Mouse (Mus musculus) ES-E14 (cell line): ENCODE measurements around the gene 4930519G04Rik. TPM values are rescaled to one million over a fixed set of nuclear protein-coding genes. Genes with fewer than 3 reads are reported as not detected.

Source experiments
- DNase-seq: peaks from one replicate; pipeline ENCODE4 v3.0.0-alpha.2; 2013; ENCODE audit warnings: low read depth, low spot score
- H3K27ac ChIP-seq: 2 replicates; pipeline ENCODE4 v1.5.1; 2012; ENCODE audit warnings: low read depth, mild to moderate bottlenecking, low read length, moderate library complexity, mixed read lengths; ENCODE audit not compliant: poor library complexity, insufficient read depth, severe bottlenecking
- H3K36me3 ChIP-seq: 2 replicates; pipeline ENCODE4 v1.6.1; 2012; ENCODE audit warnings: mild to moderate bottlenecking, low read length, moderate library complexity, mixed read lengths; ENCODE audit not compliant: control insufficient read depth, poor library complexity, insufficient read depth, severe bottlenecking
- H3K4me1 ChIP-seq, 2 experiments: fragments of 150-350 bp in 1 of 2; sonication (generic) in 1 of 2; 2 replicates each; pipeline ENCODE4 v1.6.1; 2012; ENCODE audit warnings: low read length in 2 of 2, mild to moderate bottlenecking in 1 of 2, mixed read lengths in 1 of 2; ENCODE audit not compliant: control insufficient read depth in 2 of 2, insufficient read depth in 2 of 2, poor library complexity in 1 of 2
- H3K4me3 ChIP-seq, 2 experiments: fragments of 150-350 bp in 1 of 2; sonication (generic) in 1 of 2; 2 replicates each; pipeline ENCODE4 v1.5.1; 2012; ENCODE audit warnings: low read length in 2 of 2, low read depth in 1 of 2, mild to moderate bottlenecking in 1 of 2, mixed read lengths in 1 of 2; ENCODE audit not compliant: insufficient read depth in 1 of 2, poor library complexity in 1 of 2, severe bottlenecking in 1 of 2
- H3K9ac ChIP-seq: 2 replicates; pipeline ENCODE4 v1.6.1; 2012; ENCODE audit warnings: low read depth, mild to moderate bottlenecking, low read length, mixed read lengths; ENCODE audit not compliant: poor library complexity, insufficient read depth, severe bottlenecking
- H3K9me3 ChIP-seq: fragments of 150-350 bp; sonication (generic); 2 replicates; pipeline ENCODE4 v1.6.1; 2012; ENCODE audit warnings: low read depth, mild to moderate bottlenecking, low read length; ENCODE audit not compliant: control insufficient read depth, insufficient read depth
- CHD2 ChIP-seq: IDR thresholded peaks from 2 replicates; pipeline ENCODE4 v1.6.1; 2014; ENCODE audit warnings: mild to moderate bottlenecking, low read depth, low read length, inconsistent platforms
- HCFC1 ChIP-seq: IDR thresholded peaks from 2 replicates; pipeline ENCODE4 v1.6.1; 2012; ENCODE audit warnings: low read length, inconsistent platforms, borderline replicate concordance; ENCODE audit not compliant: insufficient read depth
- MAFK ChIP-seq: IDR thresholded peaks from 2 replicates; pipeline ENCODE4 v1.6.1; 2014; ENCODE audit warnings: mild to moderate bottlenecking, low read depth, low read length, inconsistent platforms; ENCODE audit not compliant: insufficient read depth
- ZC3H11A ChIP-seq: IDR thresholded peaks from 2 replicates; pipeline ENCODE4 v1.6.1; 2012; ENCODE audit warnings: low read depth, mild to moderate bottlenecking, inconsistent platforms, low read length, borderline replicate concordance
- ZNF384 ChIP-seq: IDR thresholded peaks from 2 replicates; pipeline ENCODE4 v1.6.1; 2012; ENCODE audit warnings: low read depth, low read length, inconsistent platforms
- in situ Hi-C, 2 experiments: fragments of 600-800 bp; cut with MboI; formaldehyde crosslinking; loops; one replicate each; pipeline ENCODE4 v1.15.1; 2025; ENCODE audit warnings: low sequenced_read_pairs in 2 of 2, inconsistent platforms in 1 of 2; ENCODE audit not compliant: unreplicated experiment in 2 of 2
- total RNA-seq: library from RNA; depleted of rRNA; stranded (reverse); fragments of 300-350 nt; gene quantifications from 2 replicates; pipeline ENCODE4 v1.2.3, GENCODE M21; 2012

The 4930519G04Rik gene
- total RNA-seq, 1 experiment = not detected

DNA sequence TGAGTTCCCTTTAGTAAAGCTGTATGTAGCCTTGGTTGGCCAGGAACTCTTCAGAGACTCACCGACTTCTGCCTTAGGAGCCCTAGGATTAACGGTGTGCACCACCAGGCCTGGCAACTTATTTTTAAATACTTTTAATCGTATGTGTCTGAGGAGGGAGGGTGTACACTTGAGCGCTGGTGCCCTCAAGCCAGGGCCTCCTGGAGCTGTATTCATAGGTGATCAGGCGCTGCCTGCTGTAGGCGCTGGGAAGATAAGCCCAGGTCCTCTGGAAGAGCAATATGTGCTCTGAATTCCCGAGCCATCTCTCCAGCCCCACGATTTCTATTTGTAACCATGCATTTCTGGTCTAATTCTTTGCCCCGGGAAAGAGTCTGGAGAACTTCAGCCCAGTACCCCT is 46.4 kb upstream of the 4930519G04Rik start:
- peaks cover 36% of the 10 kb centered on the region for H3K36me3 ChIP-seq
- H3K9ac ChIP-seq = no peak overlapping the region
- peaks cover 2 to 26% of the 10 kb centered on the region in 2 experiments; a peak in 3 of 4 replicates for H3K4me1 ChIP-seq
- TF ChIP-seq HCFC1 (no peak), MAFK (no peak), ZNF384 (no peak), ZC3H11A (no peak), CHD2 (no peak)
- in situ Hi-C loops = no loop called here
- H3K9me3 ChIP-seq = no peaks in the 10 kb centered on the region
- no peak overlapping the region for H3K27ac ChIP-seq
- no peak overlapping the region for H3K4me3 ChIP-seq
- no peak for DNase-seq

DNA sequence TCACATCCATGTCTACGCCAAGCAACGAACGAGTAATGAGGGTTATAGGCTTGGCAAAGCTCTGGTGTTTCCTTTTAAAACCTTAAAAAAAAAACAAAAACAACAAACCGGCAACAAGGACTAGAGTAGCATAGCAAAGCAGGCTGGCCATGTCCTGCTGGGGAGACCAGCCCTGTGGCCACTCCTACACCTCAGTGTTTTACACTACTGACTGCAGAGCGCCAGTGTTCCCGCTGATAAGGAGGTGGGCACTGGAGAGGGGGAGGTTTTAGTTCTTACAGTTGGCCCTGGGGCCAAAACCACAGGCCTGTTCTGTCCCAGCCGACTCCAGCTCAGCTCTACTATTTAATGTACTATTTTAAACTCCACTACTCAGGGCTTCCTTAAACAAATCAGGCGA is 46.0 kb upstream of the 4930519G04Rik start:
- H3K36me3 ChIP-seq = peaks cover 34% of the 10 kb centered on the region
- in situ Hi-C loops = no loop called here
- H3K4me3 ChIP-seq = no peak overlapping the region
- no peak for DNase-seq
- H3K4me1 ChIP-seq = peaks cover 2 to 23% of the 10 kb centered on the region in 2 experiments; a peak in 2 of 4 replicates
- no peak overlapping the region for H3K27ac ChIP-seq
- no peaks in the 10 kb centered on the region for H3K9me3 ChIP-seq
- no peak for TF ChIP-seq MAFK
- TF ChIP-seq ZC3H11A = no peak
- TF ChIP-seq ZNF384 = no peak
- no peak overlapping the region for H3K9ac ChIP-seq

DNA sequence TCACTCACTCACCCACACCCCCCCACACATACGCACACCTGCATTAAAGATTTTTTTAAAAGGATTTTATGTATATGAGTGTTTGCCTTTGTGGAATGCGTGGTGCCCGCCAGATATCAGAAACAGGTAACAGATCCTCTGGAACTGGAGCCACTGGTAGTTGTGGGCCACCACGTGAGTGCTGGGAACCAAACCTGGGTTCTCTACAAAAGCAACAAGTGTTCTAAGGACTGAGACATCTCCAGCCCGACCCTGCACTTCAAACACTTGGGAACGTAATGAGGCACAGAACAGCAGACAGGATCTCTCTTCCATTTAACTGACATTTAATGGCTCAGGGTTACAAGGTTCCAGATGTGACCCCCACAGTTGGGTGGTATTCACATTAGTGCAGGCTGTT is 45.6 kb upstream of the 4930519G04Rik start:
- in situ Hi-C loops = no loop called here
- H3K27ac ChIP-seq = no peak overlapping the region
- peaks cover 33% of the 10 kb centered on the region for H3K36me3 ChIP-seq
- DNase-seq = no peak
- H3K9ac ChIP-seq = no peak overlapping the region
- no peak overlapping the region for H3K4me3 ChIP-seq
- peaks cover 2 to 22% of the 10 kb centered on the region in 2 experiments; a peak in 1 of 4 replicates for H3K4me1 ChIP-seq
- H3K9me3 ChIP-seq = no peaks in the 10 kb centered on the region
- no peak for TF ChIP-seq HCFC1
- TF ChIP-seq ZC3H11A = no peak
- TF ChIP-seq CHD2 = no peak
- no peak for TF ChIP-seq ZNF384
- no peak for TF ChIP-seq MAFK

DNA sequence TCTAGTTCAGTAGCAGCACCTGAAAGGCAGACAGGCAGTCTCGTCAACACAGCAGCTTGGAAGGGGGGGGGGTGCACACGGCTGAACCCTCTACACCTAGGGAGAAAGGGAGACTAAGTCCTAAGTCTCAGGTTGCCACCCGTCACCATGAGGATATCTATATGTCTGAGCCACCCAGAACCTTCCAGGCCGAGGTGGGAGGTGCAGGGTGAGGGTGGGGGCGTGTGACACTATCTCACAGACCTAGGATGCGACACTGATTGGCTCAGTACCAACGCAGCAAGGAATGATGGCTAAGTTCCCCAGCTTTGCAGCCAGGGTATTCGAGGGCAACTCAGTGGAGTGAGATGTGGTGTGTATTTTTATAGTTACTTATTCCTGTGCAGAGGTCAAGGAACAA is 45.1 kb upstream of the 4930519G04Rik start:
- in situ Hi-C loops = no loop called here
- Histone ChIP-seq H3K9ac (no peak overlapping the region), H3K36me3 (peaks cover 31% of the 10 kb centered on the region), H3K9me3 (no peaks in the 10 kb centered on the region), H3K4me3 (no peak overlapping the region), H3K4me1 (peaks cover 2 to 22% of the 10 kb centered on the region in 2 experiments; a peak in 1 of 4 replicates), H3K27ac (no peak overlapping the region)
- TF ChIP-seq ZNF384 (no peak), HCFC1 (no peak), CHD2 (no peak), ZC3H11A (no peak), MAFK (no peak)
- no peak for DNase-seq

DNA sequence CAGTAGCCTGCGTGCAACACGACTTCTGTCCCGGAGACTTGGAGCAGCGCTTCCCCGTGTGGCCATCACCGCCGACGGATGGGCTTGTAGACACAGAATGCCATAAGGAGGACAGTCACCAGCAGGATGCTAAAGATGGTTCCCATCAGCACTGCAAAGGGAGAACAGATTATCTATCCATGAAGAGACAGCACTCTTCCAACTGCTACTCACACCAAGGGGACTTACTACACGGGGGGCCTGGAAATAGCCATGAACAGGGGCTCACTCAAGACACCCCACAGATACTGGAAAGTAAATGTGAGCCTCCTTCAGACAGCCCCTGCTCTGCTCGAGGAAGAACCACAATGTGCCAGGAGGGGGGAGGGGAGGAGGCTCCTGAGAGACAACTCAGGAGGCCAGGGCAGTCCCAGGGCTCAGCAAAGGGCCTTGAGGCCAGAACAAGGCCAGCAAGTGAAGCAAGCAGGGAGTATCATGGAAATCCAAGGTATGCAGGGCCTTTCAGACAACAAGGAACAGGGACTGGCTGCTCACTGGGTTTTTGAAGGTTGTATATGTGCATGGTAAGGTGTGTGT is 44.2 kb upstream of the 4930519G04Rik start:
- in situ Hi-C loops = no loop called here
- DNase-seq = no peak
- Histone ChIP-seq H3K4me1 (peaks cover 2 to 22% of the 10 kb centered on the region in 2 experiments; a peak in 1 of 4 replicates), H3K27ac (no peak overlapping the region), H3K9me3 (no peaks in the 10 kb centered on the region), H3K36me3 (peaks cover 22% of the 10 kb centered on the region), H3K9ac (no peak overlapping the region), H3K4me3 (no peak overlapping the region)
- TF ChIP-seq ZNF384 (no peak), HCFC1 (no peak), ZC3H11A (no peak), MAFK (no peak), CHD2 (no peak)
